15 mouse cellular contexts compared by ENCODE assay signal in genomic region chr10:121374013-121374412, GRCm38 (mm10). TPM values are rescaled to one million over a fixed set of nuclear protein-coding genes. Genes with fewer than 3 reads are reported as not detected.
A peak's percentile ranks its signal among the peaks of the same experiment; 100 is the strongest.
DNase-seq lines count a peak whose midpoint lies in the region; ATAC-seq and TF ChIP-seq lines count a peak whose summit lies in the region.
"Had no signal": no experiment of that assay in that cellular context is flagged by ENCODE, and none has a peak within 500 bp of the region (broad histone marks: within the 10 kb centered on the region; RNA-seq: fewer than 3 reads in every experiment).

No protein-coding gene starts in this region.

- 88% methylated on average over 12 of the region's 12 CpGs for WGBS in liver, embryonic 11.5 days
- WGBS in liver, embryonic 12.5 days (ENCODE audit: insufficient replicate concordance), result 84% methylated on average over 12 of the region's 12 CpGs
- WGBS in liver, postnatal 0 days (ENCODE audit: insufficient replicate concordance), result 86% methylated on average over 12 of the region's 12 CpGs
- 76% methylated on average over 12 of the region's 12 CpGs for WGBS in forebrain, embryonic 11.5 days

- H3K27me3 ChIP-seq in liver, embryonic 11.5 days (replicated peaks; ENCODE audit: control insufficient read depth, insufficient read depth, low read length), result no peaks in the 10 kb centered on the region
- no peaks in the 10 kb centered on the region for H3K27me3 ChIP-seq in liver, embryonic 12.5 days (replicated peaks)
- H3K27me3 ChIP-seq in liver, postnatal 0 days (ENCODE audit: insufficient read depth, low read length), result no peaks in the 10 kb centered on the region
- no peaks in the 10 kb centered on the region for H3K27me3 ChIP-seq in forebrain, embryonic 11.5 days (ENCODE audit: control insufficient read depth, insufficient read depth, low read length)
- H3K27me3 ChIP-seq: midbrain, embryonic 12.5 days had no signal

- H3K9ac ChIP-seq in liver, embryonic 11.5 days (ENCODE audit: low read depth, low read length), result no peak overlapping the region
- H3K9ac ChIP-seq in liver, embryonic 12.5 days, result no peak overlapping the region
- no peak overlapping the region for H3K9ac ChIP-seq in liver, postnatal 0 days (replicated peaks)
- no peak overlapping the region for H3K9ac ChIP-seq in forebrain, embryonic 11.5 days (ENCODE audit: low read length)
- H3K9ac ChIP-seq: midbrain, embryonic 12.5 days had no signal

- H3K9me3 ChIP-seq in liver, embryonic 11.5 days (ENCODE audit: control insufficient read depth, low read length), result no peaks in the 10 kb centered on the region
- H3K9me3 ChIP-seq in liver, embryonic 12.5 days (replicated peaks), result no peaks in the 10 kb centered on the region
- no peaks in the 10 kb centered on the region for H3K9me3 ChIP-seq in liver, postnatal 0 days (ENCODE audit: low read length)
- no peaks in the 10 kb centered on the region for H3K9me3 ChIP-seq in forebrain, embryonic 11.5 days (ENCODE audit: control insufficient read depth, low read length)
- H3K9me3 ChIP-seq: forebrain, embryonic 10.5 days; midbrain, embryonic 12.5 days had no signal

- peaks cover 7% of the 10 kb centered on the region for H3K4me1 ChIP-seq in liver, embryonic 11.5 days (replicated peaks; ENCODE audit: control insufficient read depth, insufficient read depth, low read length)
- peaks cover 29% of the 10 kb centered on the region for H3K4me1 ChIP-seq in liver, embryonic 12.5 days
- peaks cover 4% of the 10 kb centered on the region; the same call in 1 of the 2 replicates for H3K4me1 ChIP-seq in brown adipose tissue, adult 24 weeks (ENCODE audit: control insufficient read depth, insufficient read depth, insufficient read length, low read length)
- H3K4me1 ChIP-seq in liver, postnatal 0 days (ENCODE audit: insufficient read depth), result peaks cover 20% of the 10 kb centered on the region
- H3K4me1 ChIP-seq in forebrain, embryonic 11.5 days (replicated peaks; ENCODE audit: control insufficient read depth, insufficient read depth, low read length), result no peaks in the 10 kb centered on the region
- H3K4me1 ChIP-seq: midbrain, embryonic 12.5 days had no signal

- TF ChIP-seq EP300 in liver, postnatal 0 days (IDR thresholded peaks at IDR 0.05; ENCODE audit: low read depth), result no peak

- ATAC-seq in liver, embryonic 11.5 days (replicated peaks; ENCODE audit: low FRiP score), result no peak
- no peak for ATAC-seq in liver, embryonic 12.5 days
- ATAC-seq in liver, postnatal 0 days, result no peak
- ATAC-seq in forebrain, embryonic 11.5 days (replicated peaks; ENCODE audit: low FRiP score), result no peak

- no peak for TF ChIP-seq CTCF in liver, postnatal 0 days (IDR thresholded peaks at IDR 0.05; ENCODE audit: low read depth)

- 0 out of 2 replicates have a peak overlapping the region, but pooled peaks have one; percentile 2 for H3K27ac ChIP-seq in liver, embryonic 11.5 days (ENCODE audit: low read depth, low read length)
- H3K27ac ChIP-seq in liver, embryonic 12.5 days, result no peak overlapping the region
- H3K27ac ChIP-seq in brown adipose tissue, adult 24 weeks (replicated peaks; ENCODE audit: low read depth, low read length), result peak overlapping the region; percentile 27
- peak overlapping the region; percentile 63 for H3K27ac ChIP-seq in liver, postnatal 0 days (ENCODE audit: low read depth)
- no peak overlapping the region; the same call in 1 of the 2 replicates for H3K27ac ChIP-seq in forebrain, embryonic 11.5 days (ENCODE audit: low read depth, low read length)
- H3K27ac ChIP-seq: forebrain, embryonic 10.5 days; midbrain, embryonic 12.5 days had no signal

- H3K4me2 ChIP-seq in liver, embryonic 11.5 days, result no peak overlapping the region
- H3K4me2 ChIP-seq in liver, embryonic 12.5 days, result no peak overlapping the region
- no peak overlapping the region for H3K4me2 ChIP-seq in liver, postnatal 0 days (ENCODE audit: low read depth, low read length)
- no peak overlapping the region for H3K4me2 ChIP-seq in forebrain, embryonic 11.5 days (ENCODE audit: low read depth, low read length, severe bottlenecking)
- H3K4me2 ChIP-seq: heart, embryonic 11.5 days; midbrain, embryonic 12.5 days had no signal

- peaks cover 27% of the 10 kb centered on the region for H3K36me3 ChIP-seq in liver, embryonic 11.5 days (ENCODE audit: control insufficient read depth, insufficient read depth, low read length)
- H3K36me3 ChIP-seq in liver, embryonic 12.5 days, result peaks cover 74% of the 10 kb centered on the region
- peaks cover 51% of the 10 kb centered on the region for H3K36me3 ChIP-seq in liver, postnatal 0 days (replicated peaks; ENCODE audit: insufficient read depth, low read length)
- H3K36me3 ChIP-seq in forebrain, embryonic 11.5 days (ENCODE audit: control insufficient read depth, insufficient read depth, low read length), result peaks cover 7% of the 10 kb centered on the region; the same call in 1 of the 2 replicates

- H3K4me3 ChIP-seq in liver, embryonic 11.5 days (ENCODE audit: low read depth, low read length), result no peak overlapping the region
- no peak overlapping the region for H3K4me3 ChIP-seq in liver, embryonic 12.5 days
- H3K4me3 ChIP-seq in brown adipose tissue, adult 24 weeks (ENCODE audit: insufficient read depth, low read depth, low read length), result no peak overlapping the region
- H3K4me3 ChIP-seq in liver, postnatal 0 days (ENCODE audit: low read depth, low read length), result no peak overlapping the region
- no peak overlapping the region for H3K4me3 ChIP-seq in forebrain, embryonic 11.5 days (ENCODE audit: low read depth, low read length)
- H3K4me3 ChIP-seq: forebrain, embryonic 10.5 days; midbrain, embryonic 12.5 days; myocyte had no signal

- peak; percentile 24 for DNase-seq in embryo, embryonic 11 days
- DNase-seq in embryo, embryonic 9.5 days (ENCODE audit: extremely low spot score), result no peak
- DNase-seq in liver, embryonic 11.5 days (ENCODE audit: low spot score), result no peak
- DNase-seq in liver, postnatal 0 days, result no peak
- DNase-seq in spleen, postnatal 14 days (ENCODE audit: low spot score in 2 of 2), result no peak
- no peak for DNase-seq in forebrain, embryonic 11.5 days (ENCODE audit: low spot score)
- DNase-seq: adrenal gland, adult 2 months; cerebellum, adult 9-10 months; kidney, adult 9 months had no signal

RNA-seq across cellular contexts. Expression of gene Gns, which starts 9.1 kb away (rescaled TPM):
- polyA plus RNA-seq in liver, embryonic 11.5 days (2014; fragmentation: Nextera tagmentation; extraction: Ambion mirVana), result 31.2 and 31.6 TPM in 2 replicates
- 20.0 and 20.3 TPM in 2 replicates for polyA plus RNA-seq in liver, embryonic 12.5 days (2016; fragmentation: Nextera tagmentation; extraction: Ambion mirVana)
- 66.8 and 68.6 TPM in 2 replicates for polyA plus RNA-seq in brown adipose tissue, adult 24 weeks (2012; ENCODE audit: insufficient read depth, insufficient read length, missing spikeins)
- polyA plus RNA-seq in liver, postnatal 0 days (2015; fragmentation: Nextera tagmentation; extraction: Ambion mirVana), result 27.7 and 28.9 TPM in 2 replicates
- 43.1 and 45.6 TPM in 2 replicates for polyA plus RNA-seq in forebrain, embryonic 11.5 days (2014; fragmentation: Nextera tagmentation; extraction: Ambion mirVana)

RNA-seq across cellular contexts. Expression of gene Tbc1d30, which starts 22.9 kb away (rescaled TPM):
- 0.27 and 0.78 TPM in 2 replicates for polyA plus RNA-seq in liver, embryonic 11.5 days (2014; fragmentation: Nextera tagmentation; extraction: Ambion mirVana)
- 0.11 and 0.30 TPM in 2 replicates for polyA plus RNA-seq in liver, embryonic 12.5 days (2016; fragmentation: Nextera tagmentation; extraction: Ambion mirVana)
- 0.24 TPM in 1 of 2 replicates, not detected in the other for polyA plus RNA-seq in brown adipose tissue, adult 24 weeks (2012; ENCODE audit: insufficient read depth, insufficient read length, missing spikeins)
- polyA plus RNA-seq in liver, postnatal 0 days (2015; fragmentation: Nextera tagmentation; extraction: Ambion mirVana), result 0.75 and 1.4 TPM in 2 replicates
- polyA plus RNA-seq in forebrain, embryonic 11.5 days (2014; fragmentation: Nextera tagmentation; extraction: Ambion mirVana), result 3.0 and 3.3 TPM in 2 replicates
- polyA plus RNA-seq: myocyte had no signal

Comparison
In these comparisons a context has a peak if more than half of its experiments do, and no peak if none do; other contexts are left out.
1. H3K27ac ChIP-seq: peak in liver, embryonic 11.5 days (single experiment), brown adipose tissue, adult 24 weeks (single experiment) and liver, postnatal 0 days (single experiment); none in liver, embryonic 12.5 days (single experiment) and forebrain, embryonic 11.5 days (single experiment).